ENCODE assay signal across 8 mouse cellular contexts in genomic region chr10:68354335-68355231, GRCm38 (mm10).
DNase-seq lines count a peak whose midpoint lies in the region; TF ChIP-seq lines count a peak whose summit lies in the region.

No protein-coding gene starts in this region.

- H3K27me3 ChIP-seq in small intestine, adult 2 months (ENCODE audit: control insufficient read depth, insufficient read depth, low read length) = no peaks in the 10 kb centered on the region

- DNase-seq in 3T3-L1 (ENCODE audit: low read depth, low spot score) = peak; percentile 85
- DNase-seq in CD4-positive helper T cell, adult 2 months (ENCODE audit: low read depth, low spot score) = peak; percentile 65
- peak; percentile 68 to 80 for DNase-seq in kidney, postnatal 25 days
- no peak for DNase-seq in spleen, postnatal 14 days (ENCODE audit: low spot score in 2 of 2)
- no peak for DNase-seq in layer of hippocampus, adult 9-10 months (ENCODE audit: low spot score)
- DNase-seq in right cerebral cortex, postnatal 14 days = no peak

- TF ChIP-seq POLR2A in embryonic fibroblast, embryonic 13.5 days (IDR thresholded peaks at IDR 0.05; ENCODE audit: low read depth, low read length) = no peak
- no peak for TF ChIP-seq POLR2A in small intestine, adult 2 months (IDR thresholded peaks at IDR 0.05; ENCODE audit: low read depth, low read length)

- no peaks in the 10 kb centered on the region for H3K36me3 ChIP-seq in small intestine, adult 2 months (ENCODE audit: control insufficient read depth, insufficient read depth, low read length)

- peaks cover 6% of the 10 kb centered on the region for H3K4me1 ChIP-seq in embryonic fibroblast, embryonic 13.5 days (ENCODE audit: control insufficient read depth, insufficient read depth, low read length)
- 0 out of 2 replicates have a peak, but pooled peaks cover 2% of the 10 kb centered on the region for H3K4me1 ChIP-seq in small intestine, adult 2 months (ENCODE audit: control insufficient read depth, insufficient read depth, insufficient read length, low read length)

- no peak overlapping the region for H3K4me3 ChIP-seq in embryonic fibroblast, embryonic 13.5 days (ENCODE audit: insufficient read depth, low read length)
- H3K4me3 ChIP-seq in small intestine, adult 2 months (ENCODE audit: low read depth, low read length) = no peak overlapping the region

- H3K27ac ChIP-seq in embryonic fibroblast, embryonic 13.5 days (ENCODE audit: insufficient read depth, low read length) = peak overlapping the region; percentile 96
- H3K27ac ChIP-seq in small intestine, adult 2 months (ENCODE audit: insufficient read depth, low read depth, low read length) = peak overlapping the region; percentile 29; the same call in 1 of the 2 replicates

- 8% methylated on average over 8 of the region's 8 CpGs for WGBS in small intestine, adult 2 months

- no peak for TF ChIP-seq CTCF in embryonic fibroblast, embryonic 13.5 days (IDR thresholded peaks at IDR 0.05; ENCODE audit: borderline replicate concordance, insufficient read depth, low read length)
- TF ChIP-seq CTCF in small intestine, adult 2 months (IDR thresholded peaks at IDR 0.05; ENCODE audit: extremely low read depth, insufficient read length, insufficient replicate concordance, low read depth, low read length) = no peak

Comparison
In these comparisons a context has a peak if more than half of its experiments do, and no peak if none do; other contexts are left out.
1. DNase-seq: peak in 3T3-L1 (single experiment), CD4-positive helper T cell, adult 2 months (single experiment) and kidney, postnatal 25 days (2 of 2); none in spleen, postnatal 14 days (0 of 2), layer of hippocampus, adult 9-10 months (single experiment) and right cerebral cortex, postnatal 14 days (single experiment).